Mouse (Mus musculus) regulatory T cell (primary cell): Measurements from ENCODE around the gene Dlx2.

Source experiments
- in situ Hi-C: fragments of 300-600 bp; cut with MboI, MseI; formaldehyde crosslinking; loops from one replicate; pipeline ENCODE4 v1.15.1; 2025; ENCODE audit warnings: high pct_unique_total_duplicates

Dlx2 gene

DNA sequence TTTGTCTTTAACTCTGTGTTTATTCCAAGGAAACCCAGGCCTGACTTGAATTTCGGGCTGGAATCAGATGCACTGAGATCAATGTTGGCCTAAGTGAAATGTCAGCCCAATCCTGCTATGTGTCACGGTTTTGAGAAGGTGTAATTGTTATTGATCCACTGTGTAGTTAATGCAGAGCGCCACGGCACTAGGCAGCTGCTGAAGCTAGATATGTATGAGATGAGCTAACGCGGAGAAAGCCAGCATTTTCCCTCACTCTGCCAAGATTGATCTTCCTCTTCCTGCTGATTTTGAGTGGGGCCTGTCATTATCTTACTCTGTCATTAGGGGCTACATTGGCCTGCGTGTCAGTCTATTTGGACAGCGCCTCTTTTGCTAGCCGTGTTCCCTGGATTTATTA lies 34.2 kb downstream of the Dlx2 start:
- in situ Hi-C loops: no loop called here

GRCm38 (mm10) chr2:71511209-71511608 lies 35.3 kb downstream of the Dlx2 start:
- in situ Hi-C loops: no loop called here

DNA sequence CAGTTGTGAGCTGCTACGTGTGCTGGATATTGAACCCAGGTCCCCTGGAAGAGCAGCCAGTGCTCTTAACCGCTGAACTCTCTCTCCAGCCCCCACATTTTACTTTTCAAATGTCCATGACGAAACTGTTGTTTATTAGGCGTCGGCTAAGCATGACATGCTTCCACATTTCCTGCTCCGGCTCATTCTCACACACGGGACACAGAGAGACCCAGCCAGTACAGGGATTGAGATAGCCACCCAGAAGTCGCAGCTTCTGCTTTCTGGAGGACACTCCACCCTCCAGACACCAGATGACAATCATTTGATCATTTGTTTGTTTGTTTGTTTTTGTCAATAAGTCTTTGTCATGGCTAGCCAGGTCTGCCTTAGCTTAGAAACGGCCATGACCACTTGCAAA lies 41.7 kb downstream of the Dlx2 start:
- in situ Hi-C loops: no loop called here

GRCm38 (mm10) chr2:71499276-71500230 lies 47.0 kb downstream of the Dlx2 start:
- in situ Hi-C loops: no loop called here

- in situ Hi-C loops: no loop called here
These were observed 49.4 kb downstream of the Dlx2 start for GRCm38 (mm10) chr2:71497175-71497574.

- in situ Hi-C loops: no loop called here
These were observed 51.6 kb downstream of the Dlx2 start for GRCm38 (mm10) chr2:71494971-71495370.

- in situ Hi-C loops: no loop called here
These were observed 52.1 kb downstream of the Dlx2 start for GRCm38 (mm10) chr2:71494503-71494902.
